Mouse (Mus musculus) forelimb bud, embryonic 11.5 days (tissue): ENCODE data around the gene Adnp.

Source experiments
- DNase-seq: peaks from one replicate; pipeline ENCODE4 v3.0.0-alpha.2; 2012; ENCODE audit warnings: low read depth, low spot score

Gene Adnp

GRCm38 (mm10) chr2:168156361-168156760 is 50.6 kb downstream of the Adnp start:
- DNase-seq: no peak

GRCm38 (mm10) chr2:168155666-168156065 is 51.2 kb downstream of the Adnp start:
- DNase-seq: no peak

- DNase-seq: peak; percentile 98
These were observed 52.6 kb downstream of the Adnp start for GRCm38 (mm10) chr2:168154090-168154881.

GRCm38 (mm10) chr2:168149241-168149640 is 57.7 kb downstream of the Adnp start:
- no peak for DNase-seq

- DNase-seq: no peak
These were observed 59.0 kb downstream of the Adnp start for GRCm38 (mm10) chr2:168147722-168148432.

- DNase-seq: peak; percentile 83
These were observed 61.5 kb downstream of the Adnp start for GRCm38 (mm10) chr2:168145437-168145836.

- no peak for DNase-seq
These were observed 63.1 kb downstream of the Adnp start for GRCm38 (mm10) chr2:168143794-168144193.

GRCm38 (mm10) chr2:168137161-168137560 is 69.8 kb downstream of the Adnp start:
- DNase-seq: no peak
